Mouse (Mus musculus) megakaryocyte, embryonic 14.5 days (primary cell): ENCODE measurements at regions not wholly inside any gene's neighbourhood (a gene's known extent, or its start where the extent isn't known, plus 50 kb on each side); places are given as distances from the start of the nearest gene placed in this dataset.

Source experiments
- FLI1 ChIP-seq: IDR thresholded peaks from 2 replicates; pipeline ENCODE4 v1.6.1; 2012; ENCODE audit warnings: low read length, inconsistent platforms, mixed read lengths
- GATA1 ChIP-seq: IDR thresholded peaks from 3 replicates; pipeline ENCODE4 v1.6.1; 2012; ENCODE audit warnings: mixed read lengths, low read length, inconsistent platforms, borderline replicate concordance

- no peak for TF ChIP-seq FLI1
- TF ChIP-seq GATA1 = no peak
These were observed 209.7 kb upstream of the Sp4 start for GRCm38 (mm10) chr12:118510989-118511388.
